Comparison of ENCODE assay signal across 8 mouse cellular contexts in the genomic region with DNA sequence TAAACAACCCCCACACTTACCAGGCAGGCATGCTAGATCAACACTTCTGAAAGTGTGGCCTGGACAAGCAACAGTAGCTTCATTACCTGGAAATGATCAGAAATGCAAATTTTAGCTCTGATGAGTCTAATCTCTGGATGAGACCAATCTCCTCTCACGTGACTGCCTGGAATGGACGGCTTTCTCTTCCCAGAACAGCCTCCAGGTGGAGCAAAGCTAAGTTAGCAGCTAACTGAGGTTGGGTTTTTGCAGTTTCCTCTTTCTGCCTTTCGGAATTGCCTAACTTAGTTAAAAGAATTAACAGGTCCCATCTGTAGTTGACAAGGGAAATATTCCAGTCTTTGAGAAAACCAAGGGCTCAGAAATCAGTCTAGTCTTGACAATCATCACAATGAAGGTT. TPM values are rescaled to one million over a fixed set of nuclear protein-coding genes. Genes with fewer than 3 reads are reported as not detected.
DNase-seq lines count a peak whose midpoint lies in the region; TF ChIP-seq lines count a peak whose summit lies in the region.

No protein-coding gene starts in this region.

- no peak overlapping the region for H3K27ac ChIP-seq in testis, adult 2 months (ENCODE audit: control insufficient read depth, insufficient read depth, low read depth, low read length)

- H3K36me3 ChIP-seq in testis, adult 2 months (ENCODE audit: control insufficient read depth, insufficient read depth, low read length): no peaks in the 10 kb centered on the region

- intact Hi-C loops in heart, postnatal 14 days (cut with DNase I): loop anchor here (5.0 to 10.0 kb wide), 2 partner anchors 133 to 795 kb away; no protein-coding TSS in a partner anchor
- intact Hi-C loops in gastrocnemius, postnatal 36 days (cut with DNase I): loop anchor here (5.0 kb wide), 1 partner anchor 172 kb away; no protein-coding TSS in a partner anchor

- H3K4me3 ChIP-seq in testis, adult 2 months (ENCODE audit: control insufficient read depth, low read depth, low read length): peak overlapping the region; percentile 15; the same call in 1 of the 2 replicates

- H3K27me3 ChIP-seq in testis, adult 2 months (ENCODE audit: control insufficient read depth, insufficient read depth, low read length): no peaks in the 10 kb centered on the region

- TF ChIP-seq POLR2A in testis, adult 2 months (IDR thresholded peaks at IDR 0.05; ENCODE audit: control insufficient read depth, low read depth, low read length): no peak

- TF ChIP-seq CTCF in testis, adult 2 months (IDR thresholded peaks at IDR 0.05; ENCODE audit: control insufficient read depth, insufficient read depth, insufficient replicate concordance, low read depth, low read length): no peak

- peak; percentile 9 to 39 for DNase-seq in heart, postnatal 14 days
- DNase-seq in heart, adult 9 months (ENCODE audit: low spot score in 2 of 2): no peak
- DNase-seq in testis, postnatal 14 days (ENCODE audit: low spot score): no peak
- peak; percentile 15 for DNase-seq in embryo, embryonic 10.5 days (ENCODE audit: low spot score)
- DNase-seq in thymus, postnatal 25 days: peak; percentile 25
- no peak for DNase-seq in gastrocnemius, postnatal 36 days
- DNase-seq in urinary bladder, adult 2 months (ENCODE audit: low spot score): no peak

- H3K4me1 ChIP-seq in testis, adult 2 months (ENCODE audit: control insufficient read depth, insufficient read depth, low read length): no peaks in the 10 kb centered on the region

RNA-seq across cellular contexts. Expression of a gene that starts 8.1 kb away (rescaled TPM):
- total RNA-seq in heart, postnatal 14 days (2021): under 1 TPM; 0.32 to 0.48 TPM
- polyA plus RNA-seq in testis, adult 2 months (2012; rRNA removed): 0.14 and 0.25 TPM in 2 replicates
- under 1 TPM; 0.07 to 0.08 TPM for total RNA-seq in gastrocnemius, postnatal 36 days (2021)
- 2.3 and 2.8 TPM in 2 replicates for polyA plus RNA-seq in urinary bladder, adult 2 months (2012; rRNA removed)

Comparison
In these comparisons a context has a peak if more than half of its experiments do, and no peak if none do; other contexts are left out.
1. DNase-seq: peak in heart, postnatal 14 days (2 of 2), embryo, embryonic 10.5 days (single experiment) and thymus, postnatal 25 days (single experiment); none in heart, adult 9 months (0 of 2), testis, postnatal 14 days (single experiment), gastrocnemius, postnatal 36 days (0 of 2) and urinary bladder, adult 2 months (single experiment).